Mouse (Mus musculus) A20 (cell line): ENCODE results near the gene Fpr-rs3.

Source experiments
- DNase-seq: peaks from one replicate; pipeline ENCODE4 v3.0.0-alpha.2; 2011; ENCODE audit warnings: low read depth, low spot score

The Fpr-rs3 gene

GRCm38 (mm10) chr17:20624777-20625176 is at the start of gene Fpr-rs3:
Gene Fpr-rs3 (minus strand): TSS chr17:20624877.
- DNase-seq: no peak

DNA sequence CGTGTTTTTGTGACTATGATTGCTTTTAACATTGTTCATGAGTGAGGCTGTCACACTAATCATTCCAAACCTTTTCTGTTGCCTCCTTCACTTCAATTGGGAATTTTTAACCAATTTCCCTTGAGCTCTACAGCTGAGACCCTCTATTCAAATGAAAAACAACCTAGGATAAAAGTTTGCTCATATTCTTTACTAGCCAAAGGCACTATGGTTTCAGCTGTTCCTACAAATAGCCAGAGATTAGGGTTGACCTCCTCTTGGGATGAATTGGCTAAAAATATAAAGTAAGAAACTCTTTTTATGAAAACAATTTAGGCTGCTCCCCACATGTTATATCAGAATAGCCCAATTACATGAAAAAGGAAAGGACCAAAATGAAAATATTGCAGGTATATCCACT is 28.4 kb downstream of the Fpr-rs3 start, which contains the start of gene Vmn2r110:
TSS of gene Vmn2r110 (minus strand) at position 101 of the 400 bp plus-strand sequence.
- DNase-seq: no peak
